Mouse (Mus musculus) liver, embryonic 11.5 days (tissue): ENCODE measurements around the gene Brix1. TPM values are rescaled to one million over a fixed set of nuclear protein-coding genes. Genes with fewer than 3 reads are reported as not detected.
A peak's percentile ranks its signal among the peaks of the same experiment; 100 is the strongest.

Experiments
- ATAC-seq: fragments of 200-750 bp; cut with Nextera tagmentation; replicated peaks from 2 replicates; pipeline ENCODE4 v1.8.0; 2017; ENCODE audit warnings: moderate number of reproducible peaks, mild to moderate bottlenecking, moderate TSS enrichment, moderate library complexity; ENCODE audit not compliant: low FRiP score
- DNase-seq: peaks from one replicate; pipeline ENCODE4 v3.0.0-alpha.2; 2017; ENCODE audit warnings: low spot score
- H3K27ac ChIP-seq: fragments of 300-500 bp; sonication (generic); 2 replicates; pipeline ENCODE4 v1.5.1; 2014; ENCODE audit warnings: mild to moderate bottlenecking, low read depth, low read length, control low read depth
- H3K27me3 ChIP-seq: fragments of 300-500 bp; sonication (generic); replicated peaks from 2 replicates; pipeline ENCODE4 v1.6.1; 2014; ENCODE audit warnings: low read length, mixed read lengths; ENCODE audit not compliant: control insufficient read depth, insufficient read depth
- H3K36me3 ChIP-seq: fragments of 300-500 bp; sonication (generic); 2 replicates; pipeline ENCODE4 v1.6.1; 2014; ENCODE audit warnings: mild to moderate bottlenecking, low read length, moderate library complexity, mixed read lengths; ENCODE audit not compliant: control insufficient read depth, insufficient read depth
- H3K4me1 ChIP-seq: fragments of 300-500 bp; sonication (generic); replicated peaks from 2 replicates; pipeline ENCODE4 v1.6.1; 2014; ENCODE audit warnings: low read length, mixed read lengths; ENCODE audit not compliant: control insufficient read depth, insufficient read depth
- H3K4me2 ChIP-seq: fragments of 300-500 bp; sonication (generic); 2 replicates; pipeline ENCODE4 v1.6.1; 2014; ENCODE audit warnings: mild to moderate bottlenecking, control low read depth, moderate library complexity
- H3K4me3 ChIP-seq: fragments of 300-500 bp; sonication (generic); 2 replicates; pipeline ENCODE4 v1.5.1; 2014; ENCODE audit warnings: low read depth, low read length, control low read depth
- H3K9ac ChIP-seq: fragments of 300-500 bp; sonication (generic); 2 replicates; pipeline ENCODE4 v1.6.1; 2014; ENCODE audit warnings: low read depth, low read length, control low read depth
- H3K9me3 ChIP-seq: fragments of 300-500 bp; sonication (generic); 2 replicates; pipeline ENCODE4 v1.6.1; 2016; ENCODE audit warnings: low read length, inconsistent platforms, mixed read lengths; ENCODE audit not compliant: control insufficient read depth
- WGBS: fragments of 180-500 bp; shearing (Covaris S2); extraction: QIAGEN DNeasy Blood & Tissue Kit; methylation state at CpG from one replicate; pipeline ENCODE4 v1.1.7; 2014; 5-methylcytosine and 5-hydroxymethylcytosine counted together
- polyA plus RNA-seq: library from polyadenylated mRNA; unstranded; fragments of >200 nt; fragmentation: Nextera tagmentation; extraction: Ambion mirVana; gene quantifications from 2 replicates; pipeline ENCODE4 v1.2.1, GENCODE M21; 2014

The Brix1 gene
- polyA plus RNA-seq, 1 experiment from 2014 or later, result 168 TPM

- H3K4me3 ChIP-seq, result peak within 1 kb of the TSS; percentile 90
- H3K9me3 ChIP-seq, result no peaks in the 10 kb centered on the region
- H3K36me3 ChIP-seq, result no peaks in the 10 kb centered on the region; the same call in 1 of the 2 replicates
- H3K27me3 ChIP-seq, result no peaks in the 10 kb centered on the region
- peak within 1 kb of the TSS; percentile 85 for H3K9ac ChIP-seq
- WGBS, result under 1% methylated on average over 60 of the region's 87 CpGs
- peak; percentile 83 for DNase-seq
- H3K4me2 ChIP-seq, result peak within 1 kb of the TSS; percentile 91
- H3K4me1 ChIP-seq, result 0 out of 2 replicates have a peak, but pooled peaks cover 2% of the 10 kb centered on the region
- H3K27ac ChIP-seq, result peak within 1 kb of the TSS; percentile 77
- ATAC-seq, result peak; percentile 95
Measured at GRCm38 (mm10) chr15:10470151-10470831, 15.5 kb downstream of the Brix1 start, which contains the start of gene Dnajc21. Gene Dnajc21, minus strand, starts transcription at chr15:10470516.

DNA sequence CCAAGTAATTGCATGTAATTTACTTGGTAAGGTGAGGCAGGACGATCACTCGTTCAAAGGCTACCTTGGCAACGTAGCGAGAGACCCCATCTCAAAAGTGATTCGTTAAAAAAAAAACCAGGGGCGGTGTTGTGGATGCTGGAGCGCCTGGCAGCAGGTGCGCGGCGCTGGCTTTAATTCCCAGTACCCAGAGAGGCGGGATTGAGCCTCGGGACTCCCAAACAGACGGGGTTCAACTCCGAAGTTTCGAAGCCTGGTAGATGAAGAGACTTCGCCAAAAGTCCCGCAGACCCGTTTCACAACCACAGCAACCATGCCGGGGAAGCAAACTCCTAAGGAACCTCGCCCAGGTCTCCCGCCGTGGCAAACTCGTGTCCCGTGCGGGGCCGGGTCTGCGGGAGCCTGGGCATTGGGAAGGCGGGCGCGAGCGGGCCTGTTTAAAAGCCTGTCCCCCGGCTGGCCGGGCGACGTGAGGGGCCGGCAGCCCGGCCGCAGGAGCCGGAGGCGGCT, 16.1 kb downstream of the Brix1 start:
- peak overlapping the region; percentile 90 for H3K4me3 ChIP-seq
- 0 out of 2 replicates have a peak, but pooled peaks have one; percentile 5 for ATAC-seq
- DNase-seq, result peak; percentile 55
- H3K9ac ChIP-seq, result peak overlapping the region; percentile 85
- WGBS, result 1% methylated on average over 40 of the region's 40 CpGs
- 0 out of 2 replicates have a peak, but pooled peaks cover 2% of the 10 kb centered on the region for H3K4me1 ChIP-seq
- no peaks in the 10 kb centered on the region for H3K9me3 ChIP-seq
- no peaks in the 10 kb centered on the region for H3K27me3 ChIP-seq
- H3K36me3 ChIP-seq, result no peaks in the 10 kb centered on the region
- peak overlapping the region; percentile 91 for H3K4me2 ChIP-seq
- H3K27ac ChIP-seq, result peak overlapping the region; percentile 77

GRCm38 (mm10) chr15:10468761-10469160, 17.0 kb downstream of the Brix1 start:
- no peaks in the 10 kb centered on the region for H3K9me3 ChIP-seq
- 75% methylated on average over 3 of the region's 3 CpGs for WGBS
- no peaks in the 10 kb centered on the region for H3K27me3 ChIP-seq
- H3K4me1 ChIP-seq, result 0 out of 2 replicates have a peak, but pooled peaks cover 2% of the 10 kb centered on the region
- peak overlapping the region; percentile 91 for H3K4me2 ChIP-seq
- H3K36me3 ChIP-seq, result no peaks in the 10 kb centered on the region
- no peak overlapping the region for H3K27ac ChIP-seq
- peak overlapping the region; percentile 90 for H3K4me3 ChIP-seq
- H3K9ac ChIP-seq, result no peak overlapping the region
- DNase-seq, result no peak
- ATAC-seq, result no peak

GRCm38 (mm10) chr15:10464678-10465077, 21.1 kb downstream of the Brix1 start:
- WGBS, result 79% methylated on average over 3 of the region's 3 CpGs
- H3K9me3 ChIP-seq, result no peaks in the 10 kb centered on the region
- H3K36me3 ChIP-seq, result peaks cover 15% of the 10 kb centered on the region; the same call in 1 of the 2 replicates
- no peak overlapping the region for H3K4me2 ChIP-seq
- DNase-seq, result no peak
- H3K4me1 ChIP-seq, result no peaks in the 10 kb centered on the region
- no peak for ATAC-seq
- H3K4me3 ChIP-seq, result no peak overlapping the region
- H3K27ac ChIP-seq, result no peak overlapping the region
- no peaks in the 10 kb centered on the region for H3K27me3 ChIP-seq
- no peak overlapping the region for H3K9ac ChIP-seq

DNA sequence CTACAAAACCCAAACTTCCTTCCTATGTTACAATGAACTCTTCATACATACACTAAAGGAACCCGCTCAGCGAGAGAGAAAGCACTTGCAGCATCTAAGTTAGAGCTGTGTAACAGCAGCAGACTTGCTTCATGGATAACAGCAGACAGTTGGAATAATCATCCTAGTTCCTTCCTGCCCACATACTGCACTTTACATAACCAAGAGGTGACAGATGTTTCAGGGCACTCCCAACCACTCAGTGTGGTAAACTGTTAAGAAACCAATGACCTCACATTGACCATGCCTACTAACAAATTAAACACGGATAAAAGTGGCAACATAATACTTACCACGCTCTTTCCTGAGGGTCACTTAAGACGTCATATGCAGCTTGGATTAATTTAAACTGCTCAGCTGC, 22.2 kb downstream of the Brix1 start:
- no peaks in the 10 kb centered on the region for H3K9me3 ChIP-seq
- no peak overlapping the region for H3K4me3 ChIP-seq
- H3K27me3 ChIP-seq, result no peaks in the 10 kb centered on the region
- ATAC-seq, result no peak
- no peak overlapping the region for H3K27ac ChIP-seq
- WGBS, result 85% methylated on average over 5 of the region's 5 CpGs
- H3K4me1 ChIP-seq, result no peaks in the 10 kb centered on the region
- no peak overlapping the region for H3K9ac ChIP-seq
- H3K36me3 ChIP-seq, result peaks cover 18% of the 10 kb centered on the region; the same call in 1 of the 2 replicates
- no peak overlapping the region for H3K4me2 ChIP-seq
- DNase-seq, result no peak

DNA sequence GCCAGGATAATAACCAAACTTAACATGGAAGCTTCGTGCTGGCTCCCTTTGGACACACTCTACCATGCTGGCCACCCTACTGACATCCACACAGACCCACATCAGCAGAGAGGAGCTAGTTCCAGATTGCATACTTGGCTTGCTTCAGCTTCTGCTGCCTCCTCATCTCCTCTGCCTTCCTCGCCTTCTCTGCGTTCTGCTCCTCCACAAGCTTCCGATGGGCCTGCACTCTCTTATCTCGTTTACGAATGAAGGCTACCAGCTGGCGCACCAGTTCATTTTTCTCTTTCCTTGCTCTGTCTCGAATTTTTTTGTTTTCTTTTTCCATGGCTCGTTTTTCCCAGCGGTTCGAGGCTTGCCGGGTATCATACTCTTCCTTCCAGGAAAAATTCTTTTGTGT, 24.8 kb downstream of the Brix1 start:
- H3K4me1 ChIP-seq, result no peaks in the 10 kb centered on the region
- peaks cover 18% of the 10 kb centered on the region; the same call in 1 of the 2 replicates for H3K36me3 ChIP-seq
- no peak overlapping the region for H3K27ac ChIP-seq
- no peak overlapping the region for H3K4me3 ChIP-seq
- no peaks in the 10 kb centered on the region for H3K27me3 ChIP-seq
- H3K9me3 ChIP-seq, result no peaks in the 10 kb centered on the region
- ATAC-seq, result no peak
- H3K9ac ChIP-seq, result no peak overlapping the region
- DNase-seq, result no peak
- no peak overlapping the region for H3K4me2 ChIP-seq
- 81% methylated on average over 12 of the region's 12 CpGs for WGBS

DNA sequence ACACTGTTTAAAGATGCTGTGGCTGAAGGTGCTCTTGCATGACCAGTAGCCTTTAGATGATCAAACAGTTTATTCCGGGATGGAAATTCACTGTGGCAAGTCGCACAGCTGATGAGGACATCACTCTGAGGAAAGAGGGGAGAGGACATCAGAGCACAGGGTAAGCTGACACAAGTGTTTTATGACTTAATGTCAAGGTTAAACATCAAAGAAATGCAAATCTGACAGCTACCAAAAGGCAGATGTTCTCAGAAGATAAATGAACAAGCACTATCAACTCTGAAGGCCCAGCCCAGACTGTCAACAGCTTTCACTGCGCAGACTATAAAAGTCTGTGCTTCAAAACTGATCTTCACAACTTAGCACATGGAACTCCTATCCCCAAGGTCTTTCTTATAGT, 38.6 kb downstream of the Brix1 start:
- H3K9me3 ChIP-seq, result no peaks in the 10 kb centered on the region
- no peak overlapping the region for H3K4me2 ChIP-seq
- no peak overlapping the region for H3K4me3 ChIP-seq
- H3K27ac ChIP-seq, result no peak overlapping the region
- H3K36me3 ChIP-seq, result peaks cover 8% of the 10 kb centered on the region
- H3K27me3 ChIP-seq, result no peaks in the 10 kb centered on the region
- no peak overlapping the region for H3K9ac ChIP-seq
- H3K4me1 ChIP-seq, result no peaks in the 10 kb centered on the region
- WGBS, result 84% methylated on average over 3 of the region's 3 CpGs
- ATAC-seq (no peak), DNase-seq (no peak)

DNA sequence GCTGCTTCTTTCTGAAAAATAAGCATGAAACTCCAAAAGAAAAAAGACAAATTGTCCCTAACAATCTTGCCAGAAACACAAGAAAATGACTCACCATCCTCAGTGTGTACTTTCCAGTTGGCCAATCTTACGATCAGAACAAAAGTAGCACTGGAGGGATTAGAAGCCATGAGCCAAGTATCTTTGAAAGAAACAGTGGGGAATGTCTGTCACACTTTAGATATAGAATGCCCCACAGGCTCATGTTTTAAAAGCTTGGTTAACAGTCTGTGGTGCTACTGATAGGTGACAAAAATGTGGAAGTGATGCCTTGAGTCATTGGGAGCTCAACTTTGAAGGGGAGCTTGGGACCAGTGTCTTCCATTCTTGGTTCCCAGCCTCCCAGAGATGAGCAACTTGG, 43.5 kb downstream of the Brix1 start:
- DNase-seq, result no peak
- Histone ChIP-seq H3K36me3 (no peaks in the 10 kb centered on the region), H3K27me3 (no peaks in the 10 kb centered on the region), H3K27ac (no peak overlapping the region), H3K4me2 (no peak overlapping the region), H3K4me3 (no peak overlapping the region), H3K9me3 (no peaks in the 10 kb centered on the region), H3K9ac (no peak overlapping the region), H3K4me1 (no peaks in the 10 kb centered on the region)
- no peak for ATAC-seq
- WGBS, result 91% methylated on average over 1 of the region's 1 CpGs

GRCm38 (mm10) chr15:10441493-10441892, 44.3 kb downstream of the Brix1 start:
- Histone ChIP-seq H3K9me3 (no peaks in the 10 kb centered on the region), H3K9ac (no peak overlapping the region), H3K4me2 (no peak overlapping the region), H3K4me3 (no peak overlapping the region), H3K27ac (no peak overlapping the region), H3K27me3 (no peaks in the 10 kb centered on the region), H3K4me1 (no peaks in the 10 kb centered on the region), H3K36me3 (no peaks in the 10 kb centered on the region)
- 86% methylated on average over 9 of the region's 9 CpGs for WGBS
- ATAC-seq, result no peak
- no peak for DNase-seq
